Mouse (Mus musculus) ES-E14 (cell line): ENCODE results near the gene Ccdc182.

Experiments
- CHD2 ChIP-seq: IDR thresholded peaks from 2 replicates; pipeline ENCODE4 v1.6.1; 2014; ENCODE audit warnings: mild to moderate bottlenecking, low read depth, low read length, inconsistent platforms
- HCFC1 ChIP-seq: IDR thresholded peaks from 2 replicates; pipeline ENCODE4 v1.6.1; 2012; ENCODE audit warnings: low read length, inconsistent platforms, borderline replicate concordance; ENCODE audit not compliant: insufficient read depth
- MAFK ChIP-seq: IDR thresholded peaks from 2 replicates; pipeline ENCODE4 v1.6.1; 2014; ENCODE audit warnings: mild to moderate bottlenecking, low read depth, low read length, inconsistent platforms; ENCODE audit not compliant: insufficient read depth
- ZC3H11A ChIP-seq: IDR thresholded peaks from 2 replicates; pipeline ENCODE4 v1.6.1; 2012; ENCODE audit warnings: low read depth, mild to moderate bottlenecking, inconsistent platforms, low read length, borderline replicate concordance
- ZNF384 ChIP-seq: IDR thresholded peaks from 2 replicates; pipeline ENCODE4 v1.6.1; 2012; ENCODE audit warnings: low read depth, low read length, inconsistent platforms

DNA sequence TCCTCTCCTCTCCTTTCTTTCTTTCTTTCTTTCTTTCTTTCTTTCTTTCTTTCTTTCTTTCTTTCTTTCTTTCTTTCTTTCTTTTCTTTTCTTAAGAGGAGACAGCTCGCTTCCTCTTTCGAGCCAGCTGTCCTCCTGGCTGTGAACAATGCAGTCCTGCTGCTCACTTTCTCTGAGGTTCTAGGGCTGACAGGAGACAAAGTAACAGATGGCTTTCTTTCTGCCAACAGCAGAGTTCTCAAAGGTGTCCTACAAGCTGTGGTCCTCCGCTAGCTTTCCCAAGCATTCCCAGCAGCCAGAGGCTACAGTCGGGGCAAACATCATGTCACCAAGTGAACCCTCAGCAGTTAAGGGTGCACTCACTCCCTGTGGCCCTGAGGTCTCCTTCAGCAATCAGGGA, 5.5 kb downstream of the Ccdc182 start:
- TF ChIP-seq ZC3H11A (no peak), ZNF384 (no peak), HCFC1 (no peak), CHD2 (no peak), MAFK (no peak)
